Mouse (Mus musculus) megakaryocyte-erythroid progenitor cell, adult 5-6 weeks (primary cell): Measurements from ENCODE around the gene Pgrmc1. TPM values are rescaled to one million over a fixed set of nuclear protein-coding genes. Genes with fewer than 3 reads are reported as not detected.

Source experiments
- ATAC-seq: replicated peaks from 2 replicates; pipeline ENCODE4 v1.8.0; 2016; ENCODE audit warnings: mild to moderate bottlenecking, inconsistent platforms; ENCODE audit not compliant: severe bottlenecking, poor library complexity, low FRiP score, low TSS enrichment
- total RNA-seq, 2 experiments: library from RNA; stranded (forward) in 1 of 2; stranded (reverse) in 1 of 2; fragments of 200-1000, 215-1000 nt in 1 of 2; fragments of >200 nt in 1 of 2; fragmentation: Nextera tagmentation in 1 of 2; gene quantifications; 2 replicates each; pipeline ENCODE4 v1.2.3; 2014 to 2017

Gene Pgrmc1
- total RNA-seq, 2 experiments from 2014 or later: 75.4 to 80.5 TPM

- peak; percentile 28; the same call in 1 of the 2 replicates for ATAC-seq
These were observed 1.6 kb downstream of the Pgrmc1 start for GRCm38 (mm10) chrX:36599656-36600055.

- ATAC-seq: peak; percentile 44; the same call in 1 of the 2 replicates
These were observed 2.1 kb downstream of the Pgrmc1 start for GRCm38 (mm10) chrX:36600066-36600465.

DNA sequence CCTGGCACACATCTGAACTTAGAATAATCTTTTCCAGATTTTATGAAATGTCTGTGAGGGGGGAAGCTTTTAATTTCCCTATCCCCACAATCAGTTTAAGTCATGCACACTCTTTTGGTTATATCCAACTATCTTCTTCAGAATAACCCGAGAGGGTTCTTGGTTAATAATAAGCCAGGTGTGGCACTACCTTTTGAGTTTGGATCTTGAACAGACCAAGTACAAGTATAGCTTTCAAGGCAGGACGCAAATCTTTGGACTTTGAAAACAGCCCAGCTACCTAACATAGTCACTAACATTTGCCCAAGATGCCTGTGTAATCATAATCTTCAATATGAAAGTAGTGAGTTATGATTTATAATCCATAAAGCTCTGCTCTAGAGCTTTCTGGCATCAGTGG is 4.9 kb downstream of the Pgrmc1 start:
- ATAC-seq: no peak

- ATAC-seq: peak; percentile 63; the same call in 1 of the 2 replicates
These were observed 6.0 kb downstream of the Pgrmc1 start for GRCm38 (mm10) chrX:36604040-36604439.

- no peak for ATAC-seq
These were observed 11.1 kb downstream of the Pgrmc1 start for GRCm38 (mm10) chrX:36609117-36609516.

- no peak for ATAC-seq
These were observed 30.1 kb downstream of the Pgrmc1 start for GRCm38 (mm10) chrX:36628102-36628501.

GRCm38 (mm10) chrX:36630771-36631170 is 32.8 kb downstream of the Pgrmc1 start:
- ATAC-seq: no peak

GRCm38 (mm10) chrX:36640046-36640445 is 42.0 kb downstream of the Pgrmc1 start:
- ATAC-seq: no peak

DNA sequence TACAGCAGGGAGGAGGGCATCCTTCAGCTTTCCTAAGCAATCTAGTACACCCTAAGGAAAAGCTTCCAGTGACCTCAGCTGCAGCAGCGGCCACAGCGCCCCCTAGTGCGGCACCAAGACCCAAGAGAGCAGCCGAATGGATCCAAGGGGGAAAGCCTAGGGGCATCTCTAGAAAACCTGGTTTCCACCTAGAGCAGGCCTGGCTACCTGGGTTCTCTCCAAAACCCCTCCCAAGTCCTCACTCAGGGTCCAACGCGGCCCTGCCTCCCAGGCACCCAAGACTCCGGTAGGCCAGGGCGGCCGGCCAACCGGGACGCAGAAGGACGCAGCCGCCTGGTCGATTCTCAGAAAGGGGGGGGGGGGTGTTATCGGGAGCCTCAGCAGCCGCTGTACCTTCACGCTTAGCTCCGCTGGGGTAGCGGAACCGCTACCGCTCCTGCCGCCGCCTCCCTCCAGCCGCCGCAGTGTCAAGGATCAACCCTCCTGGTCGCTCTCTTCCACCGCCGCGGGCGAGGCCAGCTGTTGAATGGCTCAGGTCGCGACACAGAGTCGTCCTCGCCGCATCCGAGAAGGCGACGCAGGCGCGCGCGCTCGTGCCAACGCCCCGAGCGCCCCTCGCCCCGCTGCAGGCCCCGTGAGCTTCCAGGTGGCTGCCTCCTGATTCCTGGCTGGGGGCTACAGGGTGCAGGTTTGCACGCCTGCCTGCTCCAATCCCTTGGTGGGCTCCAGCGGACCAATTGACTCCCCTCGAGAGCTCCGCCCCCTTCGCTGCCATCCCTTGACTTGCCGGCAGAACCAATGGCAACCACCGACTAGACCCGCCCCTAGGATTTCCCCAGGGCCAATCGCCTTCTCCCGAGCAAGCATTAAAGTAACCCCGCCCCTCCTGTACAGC is 46.9 kb downstream of the Pgrmc1 start, which contains the start of gene Akap17b:
Gene Akap17b (minus strand): TSS at position 739 of the 895 bp plus-strand sequence.
- ATAC-seq: peak; percentile 99

Other genes with a start within 250 kb of the Pgrmc1 start
- not detected in 2 replicates for gene Gm6268, start 196.9 kb upstream of the Pgrmc1 start, total RNA-seq (2014; fragmentation: Nextera tagmentation)
- gene Gm6268, start 196.9 kb upstream of the Pgrmc1 start, total RNA-seq (2017): not detected in 2 replicates
- not detected in 2 replicates for gene Gm14569, start 106.4 kb upstream of the Pgrmc1 start, total RNA-seq (2014; fragmentation: Nextera tagmentation)
- gene Gm14569, start 106.4 kb upstream of the Pgrmc1 start, total RNA-seq (2017): not detected in 2 replicates
- gene Akap17b, start 47.2 kb downstream of the Pgrmc1 start, total RNA-seq (2014; fragmentation: Nextera tagmentation): 2.1 and 2.6 TPM in 2 replicates
- 6.8 and 11.8 TPM in 2 replicates for gene Akap17b, start 47.2 kb downstream of the Pgrmc1 start, total RNA-seq (2017)
- gene Slc25a43, start 145.5 kb downstream of the Pgrmc1 start, total RNA-seq (2014; fragmentation: Nextera tagmentation): not detected in 2 replicates
- gene Slc25a43, start 145.5 kb downstream of the Pgrmc1 start, total RNA-seq (2017): not detected in 2 replicates
- gene Slc25a5, start 197.4 kb downstream of the Pgrmc1 start, total RNA-seq (2014; fragmentation: Nextera tagmentation): 645 and 809 TPM in 2 replicates
- 912 and 1,001 TPM in 2 replicates for gene Slc25a5, start 197.4 kb downstream of the Pgrmc1 start, total RNA-seq (2017)